Mouse (Mus musculus) granulocyte monocyte progenitor cell, adult 5-6 weeks (primary cell): Measurements from ENCODE around the gene Klf2. TPM values are rescaled to one million over a fixed set of nuclear protein-coding genes. Genes with fewer than 3 reads are reported as not detected.
A peak's percentile ranks its signal among the peaks of the same experiment; 100 is the strongest.

Source experiments
- ATAC-seq: replicated peaks from 2 replicates; pipeline ENCODE4 v1.8.0; 2016; ENCODE audit warnings: mild to moderate bottlenecking, moderate TSS enrichment, inconsistent platforms; ENCODE audit not compliant: poor library complexity, severe bottlenecking
- total RNA-seq, 2 experiments: library from RNA; stranded (forward) in 1 of 2; stranded (reverse) in 1 of 2; fragments of 200-712, 200-1000 nt in 1 of 2; fragments of >200 nt in 1 of 2; fragmentation: Nextera tagmentation in 1 of 2; gene quantifications; 2 replicates each; pipeline ENCODE4 v1.2.3; 2014 to 2017

Klf2 gene
- total RNA-seq, 2 experiments from 2014 or later = 1.9 to 3.2 TPM

DNA sequence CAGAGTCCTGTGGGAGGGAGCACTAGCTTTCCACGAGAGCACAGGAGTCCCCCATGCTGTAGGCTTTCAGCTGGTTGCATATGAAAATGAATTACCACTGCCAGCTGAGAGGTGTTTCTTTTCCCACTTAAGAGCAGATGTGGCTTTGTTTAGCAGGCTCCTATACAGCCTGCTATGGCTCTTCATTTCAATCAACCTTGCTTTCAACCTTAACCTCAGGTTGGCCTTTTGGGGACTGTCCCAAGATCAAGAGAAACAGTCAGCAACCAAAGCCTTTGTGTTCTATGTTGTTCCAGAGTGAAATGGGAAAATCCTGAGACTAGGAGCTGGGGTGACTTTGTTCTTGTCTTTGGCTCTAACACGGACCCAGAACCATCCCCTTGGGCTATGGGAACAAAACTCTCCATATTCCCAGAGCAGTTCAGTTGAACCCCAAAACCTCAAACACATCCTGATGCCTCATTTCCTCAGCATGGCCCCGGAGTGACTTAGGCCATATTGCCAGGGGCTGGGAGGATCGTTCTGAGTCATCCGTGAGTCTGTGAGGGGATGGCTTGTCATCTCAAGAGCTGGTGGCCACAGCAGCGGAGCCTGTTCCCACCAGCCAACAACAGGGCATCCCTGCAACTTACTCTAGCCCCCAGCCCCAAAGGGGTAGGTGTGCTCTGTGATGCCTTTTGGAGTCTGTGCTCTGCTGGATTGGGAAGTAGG lies 12.1 kb downstream of the Klf2 start:
- ATAC-seq = peak; percentile 72

- ATAC-seq = no peak
These were observed 12.8 kb downstream of the Klf2 start for GRCm38 (mm10) chr8:72331631-72332030.

DNA sequence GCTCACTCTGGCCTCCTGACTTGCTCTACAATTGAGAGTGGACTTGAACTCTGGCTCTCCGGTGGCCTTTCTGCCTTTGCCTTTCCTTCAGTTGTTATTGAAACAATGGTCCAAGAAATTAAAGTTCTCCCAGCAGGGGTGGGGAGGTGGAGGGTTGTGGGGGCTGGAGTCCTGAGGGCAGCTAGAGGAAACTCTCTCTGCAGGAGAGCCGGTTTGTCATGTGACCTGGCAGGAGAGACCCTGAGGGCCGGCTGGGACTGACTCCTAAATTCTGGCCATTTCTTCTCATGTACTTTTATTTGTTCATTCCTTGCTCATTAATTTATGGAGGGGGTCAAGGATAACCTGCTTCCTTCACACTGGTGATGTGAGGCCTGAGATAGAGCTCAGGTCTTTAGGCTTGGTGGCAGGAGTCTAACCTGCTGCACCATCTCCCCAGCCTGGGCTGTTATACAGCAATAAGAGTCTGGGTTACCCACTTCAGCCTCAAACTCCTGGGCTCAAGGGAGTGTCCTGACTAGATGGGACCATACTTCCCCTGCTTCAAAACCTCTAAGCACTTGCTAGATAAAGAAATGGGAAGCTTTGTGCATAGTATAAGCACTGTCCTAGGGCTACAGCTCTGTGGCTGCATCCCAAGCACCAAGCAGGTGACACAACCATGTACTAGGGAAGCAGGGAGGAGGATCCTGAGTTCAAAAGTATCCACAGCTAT lies 14.8 kb downstream of the Klf2 start:
- ATAC-seq = no peak

GRCm38 (mm10) chr8:72334144-72334641 lies 15.4 kb downstream of the Klf2 start:
- no peak for ATAC-seq

DNA sequence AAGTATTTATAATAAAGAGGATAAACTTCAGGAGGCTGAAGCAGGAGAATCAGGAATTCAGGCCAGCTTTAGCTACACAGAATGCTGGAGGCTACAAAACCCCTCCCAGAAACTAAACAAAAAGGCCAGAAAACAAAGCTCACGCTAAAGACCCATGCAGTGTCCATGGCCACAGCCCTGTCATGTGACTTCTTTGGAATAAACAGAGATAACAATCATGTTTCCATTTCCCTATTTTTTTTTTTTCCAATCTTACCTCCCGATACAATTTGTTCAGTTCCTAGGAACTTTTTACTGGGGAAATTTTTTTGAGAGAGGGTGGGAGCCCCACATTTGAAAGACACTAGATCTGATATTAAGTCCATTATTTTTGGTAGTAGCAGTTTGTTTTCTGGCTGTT lies 17.4 kb downstream of the Klf2 start:
- ATAC-seq = no peak

DNA sequence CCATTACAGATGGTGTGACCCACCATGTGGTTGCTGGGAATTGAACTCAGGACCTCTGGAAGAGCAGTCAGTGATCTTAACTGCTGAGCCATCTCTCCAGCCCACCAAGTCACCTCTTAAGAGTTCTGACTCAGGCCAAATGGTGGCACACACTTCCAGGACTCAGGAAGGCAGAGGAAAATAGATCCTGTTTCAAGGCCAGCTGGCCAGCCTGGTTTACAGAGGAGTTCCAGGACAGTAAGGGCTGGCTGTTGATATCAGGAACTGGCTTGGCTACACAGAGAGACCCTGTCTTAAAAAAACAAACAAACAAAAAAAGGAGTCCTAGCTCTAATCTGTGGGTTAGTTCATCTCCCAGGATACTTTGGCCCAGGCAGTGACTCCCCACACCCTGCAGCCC lies 18.2 kb downstream of the Klf2 start:
- no peak for ATAC-seq

DNA sequence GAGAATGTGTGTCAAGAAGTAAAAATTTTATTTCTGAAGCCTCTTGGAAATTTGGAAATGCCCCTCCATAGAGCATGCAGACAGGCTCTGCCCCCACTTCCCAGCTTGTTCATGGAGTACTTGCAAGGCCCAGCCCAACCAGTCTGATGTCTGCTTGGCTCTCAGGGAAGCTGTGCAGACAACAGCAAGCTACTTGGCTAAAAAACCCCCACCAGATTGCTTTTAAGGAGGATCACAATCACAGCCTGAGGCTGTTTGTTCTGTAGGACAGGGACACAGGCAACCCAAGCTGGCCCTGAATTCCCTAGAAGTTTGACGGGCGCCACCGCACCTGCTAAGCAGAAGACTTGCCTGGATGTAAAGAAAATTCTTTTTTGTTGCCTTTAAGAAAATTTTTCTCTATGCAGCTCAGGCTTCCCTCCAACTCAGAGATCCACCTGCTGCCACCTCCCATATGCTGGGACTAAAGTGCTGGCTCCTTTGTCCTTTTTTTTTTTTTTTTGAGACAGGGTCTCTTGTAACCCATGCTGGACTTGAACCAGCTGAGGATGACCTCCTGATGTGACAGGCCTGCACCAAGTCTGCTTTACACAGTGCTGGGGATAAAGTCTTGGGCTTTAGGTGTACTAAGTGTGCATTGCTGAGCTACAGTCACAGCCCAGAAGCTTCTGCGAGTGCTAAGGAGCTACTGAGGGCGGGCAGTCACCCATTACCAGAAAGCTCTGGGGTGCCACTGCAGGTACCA lies 23.9 kb downstream of the Klf2 start:
- ATAC-seq = no peak

DNA sequence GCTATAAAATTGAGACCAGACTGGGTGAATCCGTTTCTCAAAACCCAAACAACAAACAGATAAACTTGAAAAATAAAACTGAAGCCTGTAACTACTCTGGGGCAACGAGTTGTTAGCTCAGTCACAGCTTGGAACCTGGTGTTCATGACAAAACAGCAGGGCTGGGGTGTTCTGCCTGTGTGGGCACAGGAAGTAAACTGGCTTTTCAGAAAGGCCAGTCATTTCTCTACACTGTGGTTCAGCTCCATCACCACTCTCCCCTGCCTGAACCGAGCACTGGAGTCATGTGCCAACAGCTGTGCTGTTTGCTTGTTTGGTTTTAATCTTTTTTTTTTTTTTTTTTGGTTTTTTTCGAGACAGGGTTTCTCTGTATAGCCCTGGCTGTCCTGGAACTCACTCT lies 24.9 kb downstream of the Klf2 start:
- ATAC-seq = no peak

- peak; percentile 46 for ATAC-seq
These were observed 28.7 kb downstream of the Klf2 start for GRCm38 (mm10) chr8:72347553-72347952.

DNA sequence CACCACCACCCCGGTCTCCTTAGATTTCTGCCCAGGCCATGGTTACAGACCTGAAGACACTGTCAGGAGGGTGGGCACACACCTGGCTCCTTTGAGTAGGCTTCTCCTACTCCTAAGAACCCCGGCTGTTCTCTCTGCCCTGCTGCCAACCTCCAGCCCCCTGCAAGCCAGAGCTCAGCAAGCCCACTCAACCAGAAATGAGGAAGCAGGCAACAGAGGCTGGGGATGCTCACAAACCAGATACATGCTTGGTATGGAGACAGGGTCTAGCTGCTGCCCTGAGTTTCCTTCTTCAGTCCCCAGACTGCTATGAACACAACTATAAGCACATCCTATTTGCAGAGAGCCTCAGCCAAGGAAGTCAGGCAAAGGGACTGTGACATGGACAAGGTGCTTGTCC lies 29.3 kb downstream of the Klf2 start:
- peak; percentile 45 for ATAC-seq

DNA sequence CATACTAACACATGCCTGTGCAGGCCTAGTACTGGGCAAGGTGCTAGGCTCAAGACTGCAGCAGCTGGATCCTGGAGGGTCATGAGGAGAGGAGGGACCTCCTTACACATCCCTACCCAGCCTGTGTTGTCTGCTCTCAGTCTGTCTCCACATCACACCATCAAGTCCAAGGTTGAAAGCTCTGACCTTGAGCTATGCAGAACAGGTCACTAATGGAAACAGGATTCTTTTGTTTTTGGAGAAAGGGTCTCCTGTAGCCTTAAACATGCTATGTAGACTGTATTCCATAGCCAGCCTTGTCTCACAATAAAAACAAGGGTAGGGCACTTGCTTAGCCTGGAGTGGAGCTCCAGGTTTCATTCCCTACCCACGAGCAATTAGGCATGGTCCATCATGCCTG lies 30.1 kb downstream of the Klf2 start:
- no peak for ATAC-seq

GRCm38 (mm10) chr8:72349838-72350237 lies 31.0 kb downstream of the Klf2 start:
- peak; percentile 46 for ATAC-seq

DNA sequence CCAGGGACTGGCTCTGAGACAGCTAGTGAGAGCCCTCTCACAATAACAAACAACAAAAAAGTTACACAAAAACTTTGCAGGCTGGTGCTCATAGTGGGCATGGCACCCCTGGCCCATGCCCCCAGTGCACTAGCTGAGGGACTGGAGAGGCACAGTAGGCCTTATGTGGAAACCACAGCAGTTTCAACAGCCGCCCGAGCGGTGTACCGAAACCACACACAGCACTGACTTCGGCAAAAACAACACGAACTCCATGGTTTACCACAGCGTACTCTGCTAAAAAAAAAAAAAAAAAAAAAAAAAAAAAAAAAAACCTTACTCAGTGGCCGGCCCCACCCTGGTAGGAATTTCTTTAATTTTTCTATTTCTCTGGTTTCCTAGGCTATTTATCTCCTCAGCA lies 31.9 kb downstream of the Klf2 start:
- peak; percentile 75 for ATAC-seq

DNA sequence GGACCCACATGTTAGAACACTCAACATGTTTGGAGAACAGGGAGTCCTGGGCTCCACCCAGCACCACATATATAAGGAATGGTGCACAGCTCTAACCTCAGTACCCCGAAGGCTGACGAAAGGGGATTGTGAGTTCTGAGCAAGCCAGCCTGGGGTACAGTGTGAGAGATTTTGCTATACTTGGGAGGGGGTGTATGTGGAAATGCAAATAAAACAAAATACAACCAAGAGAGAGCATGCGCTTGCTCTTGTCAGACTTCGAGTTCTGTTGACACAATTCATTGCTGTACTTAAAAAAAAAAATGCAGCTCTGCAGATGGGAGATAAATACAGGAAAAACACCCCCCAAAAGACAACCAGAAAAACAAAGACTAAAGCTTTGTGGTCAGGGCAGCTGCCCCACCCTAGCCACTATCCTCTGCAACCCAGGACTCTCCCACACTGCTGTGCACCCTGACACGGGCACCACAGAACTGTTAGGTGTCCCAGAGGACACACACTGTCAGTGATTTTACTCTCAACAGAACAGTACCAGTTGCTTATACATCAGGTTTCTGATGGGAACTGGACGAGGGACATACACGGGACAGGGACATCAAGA lies 32.7 kb downstream of the Klf2 start:
- no peak for ATAC-seq

DNA sequence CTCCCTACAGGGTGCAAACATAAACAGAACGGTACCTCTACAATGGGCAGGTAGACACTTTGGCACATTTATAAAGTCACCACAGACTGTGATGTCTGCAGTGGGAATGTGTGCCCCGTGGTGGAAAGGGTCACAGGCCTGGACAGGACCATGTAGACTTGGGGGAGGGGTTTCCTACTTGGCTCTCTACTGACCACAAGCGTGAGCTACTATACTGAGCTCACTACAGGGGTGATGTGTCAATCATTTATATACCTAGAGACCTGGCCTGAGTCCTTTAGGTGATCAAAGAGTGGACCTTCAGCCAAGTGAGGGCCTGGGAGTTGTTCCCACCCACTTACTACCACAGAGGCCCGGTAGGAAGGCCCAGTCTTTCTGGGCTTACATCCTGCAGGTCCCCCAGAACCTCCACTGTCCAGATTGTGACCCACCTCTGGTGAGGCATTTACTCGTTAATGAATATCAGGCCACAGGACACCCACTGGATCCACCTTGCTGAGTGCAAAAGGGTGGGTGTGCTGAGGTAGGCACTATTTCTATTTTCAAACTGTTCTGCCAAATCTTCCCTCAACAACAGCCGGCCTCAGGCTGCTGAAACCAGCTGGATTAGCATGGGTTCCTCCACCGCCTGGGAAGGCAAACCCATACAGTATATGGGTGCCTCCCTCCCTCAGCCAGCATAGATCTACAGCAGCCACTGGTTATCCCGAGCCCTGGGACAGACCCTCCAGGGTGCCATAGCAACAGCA lies 34.3 kb downstream of the Klf2 start:
- ATAC-seq = no peak

GRCm38 (mm10) chr8:72353700-72354045 lies 34.8 kb downstream of the Klf2 start:
- no peak for ATAC-seq

- peak; percentile 52 for ATAC-seq
These were observed 35.4 kb downstream of the Klf2 start for GRCm38 (mm10) chr8:72354272-72354671.

DNA sequence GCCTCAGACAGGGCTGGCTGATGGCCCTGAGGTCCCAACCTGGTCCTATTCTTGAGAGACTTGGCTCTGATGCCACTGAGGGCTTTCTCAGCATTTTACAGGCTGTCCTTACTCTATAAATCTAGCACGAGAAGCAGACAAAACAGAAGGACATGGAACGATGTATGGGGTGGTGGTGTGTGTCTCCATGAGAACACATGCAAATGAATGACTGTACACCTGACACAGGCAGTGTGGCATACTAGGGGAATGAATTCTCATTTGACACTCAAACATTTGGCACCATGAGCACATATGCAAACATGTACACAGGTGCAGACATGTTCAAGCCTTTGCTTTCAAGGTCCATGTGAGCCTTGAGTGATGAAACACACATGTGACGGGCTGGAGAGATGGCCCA lies 37.8 kb downstream of the Klf2 start:
- no peak for ATAC-seq

DNA sequence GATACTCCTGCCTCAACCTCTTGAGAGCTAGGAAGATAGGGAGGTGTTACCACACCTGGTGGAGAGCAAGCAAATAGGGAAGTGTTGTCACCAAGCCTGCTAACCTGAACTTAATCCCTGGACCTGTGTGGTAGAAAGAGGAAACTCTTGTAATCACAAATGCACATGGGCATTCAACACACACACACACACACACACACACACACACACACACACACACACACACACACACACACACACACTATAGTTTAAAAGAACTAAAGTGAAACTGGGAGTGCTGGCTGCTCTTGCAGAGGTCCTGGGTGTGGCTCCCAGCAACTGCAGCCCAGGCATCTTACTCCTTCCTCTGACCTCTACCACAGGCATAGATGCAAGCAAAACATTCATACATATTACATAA lies 41.3 kb downstream of the Klf2 start:
- ATAC-seq = peak; percentile 26; the same call in 1 of the 2 replicates

DNA sequence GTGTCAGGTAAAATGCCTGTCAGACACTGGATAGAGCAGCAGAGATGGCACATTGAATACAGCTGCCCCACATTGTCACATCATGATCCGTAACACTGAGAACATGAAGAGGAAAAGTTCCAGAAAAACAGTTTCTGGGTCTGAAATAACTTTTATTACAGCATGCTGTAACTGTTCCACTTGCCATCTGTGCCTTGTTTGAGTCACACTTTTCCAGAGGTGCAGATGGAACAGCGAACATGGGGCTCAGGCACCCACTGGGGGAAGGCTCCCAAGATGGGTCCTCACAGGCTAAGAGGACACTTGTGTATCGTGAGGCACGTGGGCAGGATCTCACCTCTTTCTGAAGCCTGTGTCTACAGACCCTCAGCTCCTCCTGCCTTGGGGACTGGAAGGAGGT lies 43.9 kb downstream of the Klf2 start:
- ATAC-seq = no peak
